Mouse (Mus musculus) limb, embryonic 14.5 days (tissue): Measurements from ENCODE around the gene Gtf2a2. TPM values are rescaled to one million over a fixed set of nuclear protein-coding genes. Genes with fewer than 3 reads are reported as not detected.
"Not testable (repeated sequence)": the region's sequence is repeated elsewhere in the genome, so short reads cannot be mapped to it uniquely, and the experiment has no call there.

Experiments used
- ATAC-seq: fragments of 200-750 bp; cut with Nextera tagmentation; 2 replicates; pipeline ENCODE4 v1.8.0; 2017; ENCODE audit warnings: low read depth, moderate number of reproducible peaks, moderate TSS enrichment; ENCODE audit not compliant: low FRiP score
- DNase-seq: peaks from one replicate; pipeline ENCODE4 v3.0.0-alpha.2; 2015; ENCODE audit warnings: low spot score
- H3K27ac ChIP-seq: fragments of 300-500 bp; sonication (generic); replicated peaks from 2 replicates; pipeline ENCODE4 v1.5.1; 2014; ENCODE audit warnings: low read depth, mild to moderate bottlenecking, low read length, moderate library complexity, mixed read lengths
- H3K27me3 ChIP-seq: fragments of 300-500 bp; sonication (generic); 2 replicates; pipeline ENCODE4 v1.6.1; 2014; ENCODE audit warnings: low read length, mixed read lengths; ENCODE audit not compliant: control insufficient read depth, insufficient read depth
- H3K36me3 ChIP-seq: fragments of 300-500 bp; sonication (generic); 2 replicates; pipeline ENCODE4 v1.6.1; 2014; ENCODE audit warnings: mild to moderate bottlenecking, low read length, moderate library complexity, mixed read lengths; ENCODE audit not compliant: control insufficient read depth, insufficient read depth
- H3K4me1 ChIP-seq: fragments of 300-500 bp; sonication (generic); 2 replicates; pipeline ENCODE4 v1.6.1; 2014; ENCODE audit warnings: antibody characterized with exemption, low read length, mixed read lengths; ENCODE audit not compliant: control insufficient read depth, insufficient read depth
- H3K4me2 ChIP-seq: fragments of 300-500 bp; sonication (generic); replicated peaks from 2 replicates; pipeline ENCODE4 v1.6.1; 2014; ENCODE audit warnings: low read depth, mild to moderate bottlenecking, low read length, moderate library complexity; ENCODE audit not compliant: severe bottlenecking
- H3K4me3 ChIP-seq: fragments of 300-500 bp; sonication (generic); replicated peaks from 2 replicates; pipeline ENCODE4 v1.5.1; 2014; ENCODE audit warnings: low read length
- H3K9ac ChIP-seq: fragments of 300-500 bp; sonication (generic); 2 replicates; pipeline ENCODE4 v1.6.1; 2014; ENCODE audit warnings: mild to moderate bottlenecking, low read depth, low read length, moderate library complexity; ENCODE audit not compliant: severe bottlenecking
- H3K9me3 ChIP-seq: fragments of 300-500 bp; sonication (generic); 2 replicates; pipeline ENCODE4 v1.6.1; 2016; ENCODE audit warnings: low read length; ENCODE audit not compliant: control insufficient read depth
- POLR2A ChIP-seq: fragments of 200-500 bp; IDR thresholded peaks from 2 replicates; pipeline ENCODE4 v1.8.0; 2012; ENCODE audit warnings: inconsistent platforms, mild to moderate bottlenecking, moderate library complexity, borderline replicate concordance; ENCODE audit not compliant: insufficient read depth, insufficient read length; ENCODE audit errors: extremely low read depth
- WGBS: fragments of 180-500 bp; shearing (Covaris S2); extraction: QIAGEN DNeasy Blood & Tissue Kit; methylation state at CpG from one replicate; pipeline ENCODE4 v1.1.7; 2014; 5-methylcytosine and 5-hydroxymethylcytosine counted together
- polyA plus RNA-seq, 2 experiments: library from polyadenylated mRNA; depleted of rRNA in 1 of 2; stranded (reverse) in 1 of 2; unstranded in 1 of 2; fragments of >200 nt; fragmentation: Nextera tagmentation in 1 of 2; extraction: Ambion mirVana in 1 of 2; gene quantifications; 2 replicates each; pipeline versions ENCODE4 v1.2.1 to v1.2.3; 2012 to 2014

Gene Gtf2a2
- polyA plus RNA-seq, 2 experiments: 108 to 204 TPM

GRCm38 (mm10) chr9:70021610-70022009, 9.3 kb downstream of the Gtf2a2 start:
- Histone ChIP-seq H3K4me1 (no peaks in the 10 kb centered on the region), H3K27ac (no peak overlapping the region), H3K9me3 (no peaks in the 10 kb centered on the region), H3K4me2 (no peak overlapping the region), H3K36me3 (peaks cover 28% of the 10 kb centered on the region), H3K9ac (no peak overlapping the region), H3K27me3 (no peaks in the 10 kb centered on the region), H3K4me3 (no peak overlapping the region)
- no peak for ATAC-seq
- no peak for TF ChIP-seq POLR2A
- DNase-seq: no peak
- WGBS: 70% methylated on average over 1 of the region's 1 CpGs

- Histone ChIP-seq H3K9ac (no peak overlapping the region), H3K4me3 (no peak overlapping the region), H3K27me3 (no peaks in the 10 kb centered on the region), H3K36me3 (peaks cover 24% of the 10 kb centered on the region), H3K9me3 (no peaks in the 10 kb centered on the region), H3K4me2 (no peak overlapping the region), H3K4me1 (no peaks in the 10 kb centered on the region), H3K27ac (no peak overlapping the region)
- ATAC-seq (no peak), DNase-seq (no peak)
- WGBS: 94% methylated on average over 4 of the region's 4 CpGs
- no peak for TF ChIP-seq POLR2A
Observed at GRCm38 (mm10) chr9:70022083-70022482, 9.7 kb downstream of the Gtf2a2 start.

DNA sequence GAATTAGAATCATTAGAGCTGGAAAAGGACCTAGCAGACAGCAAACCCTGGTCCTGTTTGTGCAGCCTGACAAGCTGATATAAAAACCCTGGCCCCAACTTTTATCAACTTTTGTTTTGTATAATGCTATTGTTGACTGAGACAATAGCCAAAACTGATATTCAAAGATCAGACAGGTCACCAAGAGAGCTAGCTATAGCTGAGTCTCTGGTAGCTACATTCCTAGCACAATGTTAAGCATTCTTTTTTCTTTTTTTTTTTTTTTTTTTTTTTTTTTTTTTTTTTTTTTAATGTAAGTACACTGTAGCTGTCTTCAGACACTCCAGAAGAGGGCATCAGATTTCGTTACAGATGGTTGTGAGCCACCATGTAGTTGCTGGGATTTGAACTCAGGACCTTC, 11.3 kb downstream of the Gtf2a2 start:
- H3K36me3 ChIP-seq: peaks cover 21% of the 10 kb centered on the region
- not testable (repeated sequence) for H3K27me3 ChIP-seq, H3K9ac ChIP-seq, ATAC-seq, H3K4me1 ChIP-seq, H3K4me3 ChIP-seq, H3K9me3 ChIP-seq, H3K27ac ChIP-seq, H3K4me2 ChIP-seq, DNase-seq
- 81% methylated on average over 1 of the region's 1 CpGs for WGBS

DNA sequence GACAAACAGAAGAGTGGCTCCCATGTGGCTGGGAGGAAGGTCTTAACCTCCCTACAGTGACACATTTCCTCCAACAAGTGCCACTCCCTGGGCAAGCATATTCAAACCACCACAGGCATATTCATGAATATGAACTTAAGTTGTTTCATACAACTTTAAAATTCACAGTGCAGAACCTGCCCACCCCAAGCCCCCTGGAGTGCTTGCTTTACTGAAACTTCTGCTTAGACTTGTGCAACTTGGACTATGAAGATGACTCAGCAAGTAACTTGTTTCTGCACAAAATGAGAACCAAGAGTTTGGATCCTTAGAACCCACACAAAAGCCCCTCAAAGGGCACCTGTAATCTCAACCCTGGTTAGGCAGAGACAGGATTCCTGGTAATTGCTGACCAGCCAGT, 12.3 kb downstream of the Gtf2a2 start:
- no peak for TF ChIP-seq POLR2A
- Histone ChIP-seq H3K27me3 (no peaks in the 10 kb centered on the region), H3K4me1 (no peaks in the 10 kb centered on the region), H3K4me2 (no peak overlapping the region), H3K36me3 (peaks cover 20% of the 10 kb centered on the region), H3K9me3 (no peaks in the 10 kb centered on the region), H3K27ac (no peak overlapping the region), H3K4me3 (no peak overlapping the region), H3K9ac (no peak overlapping the region)
- no peak for ATAC-seq
- no peak for DNase-seq

- Histone ChIP-seq H3K36me3 (peaks cover 14% of the 10 kb centered on the region; the same call in 1 of the 2 replicates), H3K4me3 (no peak overlapping the region), H3K9me3 (no peaks in the 10 kb centered on the region), H3K4me2 (no peak overlapping the region), H3K4me1 (no peaks in the 10 kb centered on the region), H3K27me3 (no peaks in the 10 kb centered on the region), H3K27ac (no peak overlapping the region), H3K9ac (no peak overlapping the region)
- no peak for TF ChIP-seq POLR2A
- no peak for ATAC-seq
- 85% methylated on average over 2 of the region's 2 CpGs for WGBS
- DNase-seq: no peak
Observed at GRCm38 (mm10) chr9:70025365-70026012, 13.1 kb downstream of the Gtf2a2 start.

GRCm38 (mm10) chr9:70032167-70032566, 19.8 kb downstream of the Gtf2a2 start:
- H3K4me1 ChIP-seq: no peaks in the 10 kb centered on the region
- 84% methylated on average over 1 of the region's 1 CpGs for WGBS
- no peaks in the 10 kb centered on the region for H3K27me3 ChIP-seq

More at GRCm38 (mm10) chr9:70032167-70032566, 19.8 kb downstream of the Gtf2a2 start:
- no peak for DNase-seq
- ATAC-seq: no peak
- TF ChIP-seq POLR2A: no peak
- Histone ChIP-seq H3K9me3 (no peaks in the 10 kb centered on the region), H3K36me3 (no peaks in the 10 kb centered on the region), H3K4me3 (no peak overlapping the region), H3K4me2 (no peak overlapping the region), H3K27ac (no peak overlapping the region), H3K9ac (no peak overlapping the region)
